Mouse (Mus musculus): Measurements from ENCODE around the gene Zfp128. TPM values are rescaled to one million over a fixed set of nuclear protein-coding genes. Genes with fewer than 3 reads are reported as not detected.
"Not testable (repeated sequence)": the region's sequence is repeated elsewhere in the genome, so short reads cannot be mapped to it uniquely, and the experiment has no call there.

The Zfp128 gene
- total RNA-seq (2021), result 3.6 and 3.7 TPM in 2 replicates
- long read RNA-seq, partial matches to known transcripts, result 0 of 1 reads
- long read RNA-seq, other reads (novel, unspliced or antisense), result 0 of 1 reads

- peak; percentile 92 for DNase-seq
Observed at GRCm38 (mm10) chr7:12880911-12881660, at the start of gene Zfp128. Zfp128 (plus strand) TSS chr7:12881177.

GRCm38 (mm10) chr7:12834162-12835120 lies 46.5 kb upstream of the Zfp128 start, which contains the start of gene Zfp110:
Zfp110 (plus strand) TSS chr7:12834761.
- peak; percentile 89 for DNase-seq

GRCm38 (mm10) chr7:12835193-12835671 lies 45.7 kb upstream of the Zfp128 start:
- no peak for DNase-seq

- DNase-seq, result no peak
Observed at GRCm38 (mm10) chr7:12835779-12836178, 45.2 kb upstream of the Zfp128 start.

GRCm38 (mm10) chr7:12874301-12874700 lies 6.7 kb upstream of the Zfp128 start:
- DNase-seq, result no peak

- DNase-seq, result no peak
Observed at GRCm38 (mm10) chr7:12880036-12880435, 941 bp upstream of the Zfp128 start.

- not testable (repeated sequence) for DNase-seq
Observed at GRCm38 (mm10) chr7:12880497-12880896, 480 bp upstream of the Zfp128 start.

- no peak for DNase-seq
Observed at GRCm38 (mm10) chr7:12886563-12887266, 5.7 kb downstream of the Zfp128 start.

- no peak for DNase-seq
Observed at GRCm38 (mm10) chr7:12887585-12887984, 6.6 kb downstream of the Zfp128 start.

GRCm38 (mm10) chr7:12890928-12891327 lies 10.0 kb downstream of the Zfp128 start:
- no peak for DNase-seq

GRCm38 (mm10) chr7:12891334-12891733 lies 10.4 kb downstream of the Zfp128 start:
- DNase-seq, result no peak

GRCm38 (mm10) chr7:12897655-12898410 lies 16.9 kb downstream of the Zfp128 start, which contains the start of gene Zscan22:
Zscan22 (plus strand) TSS chr7:12897815.
- peak; percentile 86 for DNase-seq

GRCm38 (mm10) chr7:12901517-12901916 lies 20.5 kb downstream of the Zfp128 start:
- DNase-seq, result no peak

GRCm38 (mm10) chr7:12903623-12904022 lies 22.6 kb downstream of the Zfp128 start:
- DNase-seq, result no peak

- no peak for DNase-seq
Observed at GRCm38 (mm10) chr7:12905146-12905545, 24.2 kb downstream of the Zfp128 start.

GRCm38 (mm10) chr7:12909498-12909962 lies 28.6 kb downstream of the Zfp128 start:
- DNase-seq, result peak; percentile 73

GRCm38 (mm10) chr7:12910181-12910668 lies 29.2 kb downstream of the Zfp128 start:
- DNase-seq, result peak; percentile 59

GRCm38 (mm10) chr7:12913556-12913955 lies 32.6 kb downstream of the Zfp128 start:
- DNase-seq, result no peak

GRCm38 (mm10) chr7:12920495-12920894 lies 39.5 kb downstream of the Zfp128 start:
- not testable (repeated sequence) for DNase-seq

- DNase-seq, result no peak
Observed at GRCm38 (mm10) chr7:12921318-12921704, 40.3 kb downstream of the Zfp128 start.

Measured in adrenal gland, postnatal 25 days (tissue).